Mouse (Mus musculus): ENCODE measurements around the gene Kdm6b. TPM values are rescaled to one million over a fixed set of nuclear protein-coding genes. Genes with fewer than 3 reads are reported as not detected.

Kdm6b gene
- polyA plus RNA-seq, 2 experiments = 1.4 to 2.9 TPM

GRCm38 (mm10) chr11:69362479-69362878 lies 51.0 kb downstream of the Kdm6b start:
- H3K4me2 ChIP-seq (ENCODE audit: low read depth) = no peak overlapping the region
- H3K9ac ChIP-seq (replicated peaks) = no peak overlapping the region
- H3K36me3 ChIP-seq (replicated peaks; ENCODE audit: control insufficient read depth, insufficient read depth, low read depth) = no peaks in the 10 kb centered on the region
- H3K4me3 ChIP-seq (ENCODE audit: insufficient read depth in 1 of 2, low read depth in 2 of 2, low read length in 2 of 2) = no peak overlapping the region
- DNase-seq (ENCODE audit: low read depth in 3 of 3, low spot score in 3 of 3) (no peak), ATAC-seq (ENCODE audit: insufficient read depth) (no peak)
- H3K27ac ChIP-seq = no peak overlapping the region
- H3K27me3 ChIP-seq (ENCODE audit: control insufficient read depth, insufficient read depth, low read length) = peaks cover 15% of the 10 kb centered on the region
- 87% methylated on average over 2 of the region's 2 CpGs for WGBS (ENCODE audit: insufficient replicate concordance)
- TF ChIP-seq EP300 (IDR thresholded peaks at IDR 0.05; ENCODE audit: low read depth) = no peak
- TF ChIP-seq CTCF (IDR thresholded peaks at IDR 0.05; ENCODE audit: low read depth) = no peak
- peaks cover 11 to 12% of the 10 kb centered on the region in 2 experiments; a peak in 3 of 4 replicates for H3K4me1 ChIP-seq (replicated peaks; ENCODE audit: control insufficient read depth in 2 of 2, insufficient read depth in 2 of 2, low read length in 1 of 2)
- no peaks in the 10 kb centered on the region for H3K9me3 ChIP-seq (ENCODE audit: control insufficient read depth, low read length)

- Histone ChIP-seq H3K4me3 (ENCODE audit: insufficient read depth in 1 of 2, low read depth in 2 of 2, low read length in 2 of 2) (no peak overlapping the region), H3K4me2 (ENCODE audit: low read depth) (no peak overlapping the region), H3K4me1 (replicated peaks; ENCODE audit: control insufficient read depth in 2 of 2, insufficient read depth in 2 of 2, low read length in 1 of 2) (peaks cover 8 to 9% of the 10 kb centered on the region in 2 experiments; a peak in 3 of 4 replicates), H3K36me3 (replicated peaks; ENCODE audit: control insufficient read depth, insufficient read depth, low read depth) (no peaks in the 10 kb centered on the region), H3K27me3 (ENCODE audit: control insufficient read depth, insufficient read depth, low read length) (peaks cover 10% of the 10 kb centered on the region), H3K9ac (replicated peaks) (no peak overlapping the region), H3K27ac (no peak overlapping the region), H3K9me3 (ENCODE audit: control insufficient read depth, low read length) (no peaks in the 10 kb centered on the region)
- DNase-seq (ENCODE audit: low read depth in 3 of 3, low spot score in 3 of 3) = no peak
- no peak for TF ChIP-seq CTCF (IDR thresholded peaks at IDR 0.05; ENCODE audit: low read depth)
- no peak for TF ChIP-seq EP300 (IDR thresholded peaks at IDR 0.05; ENCODE audit: low read depth)
- ATAC-seq (ENCODE audit: insufficient read depth) = no peak
- 73% methylated on average over 7 of the region's 7 CpGs for WGBS (ENCODE audit: insufficient replicate concordance)
Observed at GRCm38 (mm10) chr11:69362021-69362420, 51.5 kb downstream of the Kdm6b start.

DNA sequence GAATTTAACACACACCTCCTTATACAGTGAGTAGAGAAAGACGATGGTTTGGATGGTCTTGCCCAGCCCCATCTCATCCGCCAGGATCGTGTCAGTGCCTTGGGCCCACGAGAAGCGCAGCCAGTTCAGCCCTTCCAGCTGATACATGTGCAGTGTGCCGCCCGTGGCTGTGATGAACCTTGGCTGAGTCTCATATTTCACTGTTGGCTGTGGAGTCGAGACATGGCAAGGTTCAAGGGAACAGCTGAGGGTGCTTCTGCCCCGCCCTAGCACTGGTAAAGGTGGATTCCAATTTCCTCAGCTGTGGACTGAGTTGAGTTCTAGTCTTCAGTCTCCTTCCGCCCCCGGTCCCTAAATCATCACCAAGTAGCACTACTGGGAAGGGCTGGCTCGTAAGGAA lies 55.8 kb downstream of the Kdm6b start:
- 79% methylated on average over 12 of the region's 12 CpGs for WGBS (ENCODE audit: insufficient replicate concordance)
- no peak for ATAC-seq (ENCODE audit: insufficient read depth)
- no peak overlapping the region for H3K4me3 ChIP-seq (ENCODE audit: insufficient read depth in 1 of 2, low read depth in 2 of 2, low read length in 2 of 2)
- no peak for TF ChIP-seq CTCF (IDR thresholded peaks at IDR 0.05; ENCODE audit: low read depth)
- no peak for TF ChIP-seq EP300 (IDR thresholded peaks at IDR 0.05; ENCODE audit: low read depth)
- H3K27me3 ChIP-seq (ENCODE audit: control insufficient read depth, insufficient read depth, low read length) = no peaks in the 10 kb centered on the region
- H3K9ac ChIP-seq (replicated peaks) = no peak overlapping the region
- no peaks in the 10 kb centered on the region for H3K36me3 ChIP-seq (replicated peaks; ENCODE audit: control insufficient read depth, insufficient read depth, low read depth)
- H3K27ac ChIP-seq = no peak overlapping the region
- no peaks in the 10 kb centered on the region for H3K9me3 ChIP-seq (ENCODE audit: control insufficient read depth, low read length)
- no peak overlapping the region for H3K4me2 ChIP-seq (ENCODE audit: low read depth)
- no peak for DNase-seq (ENCODE audit: low read depth in 3 of 3, low spot score in 3 of 3)
- H3K4me1 ChIP-seq (replicated peaks; ENCODE audit: control insufficient read depth in 2 of 2, insufficient read depth in 2 of 2, low read length in 1 of 2) = no peaks in the 10 kb centered on the region

DNA sequence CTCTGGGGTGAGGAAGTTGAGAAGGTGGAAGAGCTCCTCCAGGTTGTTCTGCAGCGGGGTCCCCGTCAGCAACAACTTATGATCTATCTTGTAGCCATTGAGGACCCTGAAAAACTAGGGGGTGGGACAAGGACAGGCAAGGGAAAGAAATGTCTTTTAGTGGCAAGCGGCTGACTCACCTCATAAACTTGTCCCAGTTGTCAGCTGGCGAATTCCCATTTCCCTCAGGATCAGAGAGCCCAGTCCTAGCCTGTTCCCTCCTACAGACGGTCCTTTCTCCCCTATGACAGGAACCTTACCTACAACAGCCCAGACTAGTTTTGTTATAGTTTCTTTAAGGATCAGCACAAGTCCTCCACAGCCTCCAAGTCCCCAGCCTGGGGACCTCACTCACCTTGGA lies 56.9 kb downstream of the Kdm6b start:
- DNase-seq (ENCODE audit: low read depth in 3 of 3, low spot score in 3 of 3) (no peak), ATAC-seq (ENCODE audit: insufficient read depth) (no peak)
- no peak overlapping the region for H3K27ac ChIP-seq
- H3K9me3 ChIP-seq (ENCODE audit: control insufficient read depth, low read length) = no peaks in the 10 kb centered on the region
- no peak overlapping the region for H3K4me2 ChIP-seq (ENCODE audit: low read depth)
- TF ChIP-seq EP300 (IDR thresholded peaks at IDR 0.05; ENCODE audit: low read depth) (no peak), CTCF (IDR thresholded peaks at IDR 0.05; ENCODE audit: low read depth) (no peak)
- H3K36me3 ChIP-seq (replicated peaks; ENCODE audit: control insufficient read depth, insufficient read depth, low read depth) = no peaks in the 10 kb centered on the region
- no peaks in the 10 kb centered on the region for H3K27me3 ChIP-seq (ENCODE audit: control insufficient read depth, insufficient read depth, low read length)
- H3K9ac ChIP-seq (replicated peaks) = no peak overlapping the region
- 83% methylated on average over 5 of the region's 5 CpGs for WGBS (ENCODE audit: insufficient replicate concordance)
- H3K4me1 ChIP-seq (replicated peaks; ENCODE audit: control insufficient read depth in 2 of 2, insufficient read depth in 2 of 2, low read length in 1 of 2) = no peaks in the 10 kb centered on the region
- no peak overlapping the region for H3K4me3 ChIP-seq (ENCODE audit: insufficient read depth in 1 of 2, low read depth in 2 of 2, low read length in 2 of 2)

Other genes starting within 250 kb of the Kdm6b start
- 0.01 and 0.03 TPM in 2 replicates for gene Alox8, start 215.8 kb downstream of the Kdm6b start, polyA plus RNA-seq (2012; rRNA removed)
- not detected in 2 replicates for gene Alox8, start 215.8 kb downstream of the Kdm6b start, polyA plus RNA-seq (2014; fragmentation: Nextera tagmentation; extraction: Ambion mirVana)
- gene Gucy2e, start 176.6 kb downstream of the Kdm6b start, polyA plus RNA-seq (2012; rRNA removed) = not detected in 2 replicates
- not detected in 2 replicates for gene Gucy2e, start 176.6 kb downstream of the Kdm6b start, polyA plus RNA-seq (2014; fragmentation: Nextera tagmentation; extraction: Ambion mirVana)
- gene Cntrob, start 89.9 kb downstream of the Kdm6b start, polyA plus RNA-seq (2012; rRNA removed) = 7.8 and 9.8 TPM in 2 replicates
- 5.0 and 6.5 TPM in 2 replicates for gene Cntrob, start 89.9 kb downstream of the Kdm6b start, polyA plus RNA-seq (2014; fragmentation: Nextera tagmentation; extraction: Ambion mirVana)
- 49.6 and 62.9 TPM in 2 replicates for gene Trappc1, start 89.7 kb downstream of the Kdm6b start, polyA plus RNA-seq (2012; rRNA removed)
- 101 and 106 TPM in 2 replicates for gene Trappc1, start 89.7 kb downstream of the Kdm6b start, polyA plus RNA-seq (2014; fragmentation: Nextera tagmentation; extraction: Ambion mirVana)
- 0.09 and 0.20 TPM in 2 replicates for gene Kcnab3, start 87.4 kb downstream of the Kdm6b start, polyA plus RNA-seq (2012; rRNA removed)
- gene Kcnab3, start 87.4 kb downstream of the Kdm6b start, polyA plus RNA-seq (2014; fragmentation: Nextera tagmentation; extraction: Ambion mirVana) = 0.06 and 0.10 TPM in 2 replicates
- gene Rnf227, start 73.2 kb downstream of the Kdm6b start, polyA plus RNA-seq (2012; rRNA removed) = 0.30 and 0.74 TPM in 2 replicates
- gene Rnf227, start 73.2 kb downstream of the Kdm6b start, polyA plus RNA-seq (2014; fragmentation: Nextera tagmentation; extraction: Ambion mirVana) = 0.59 and 0.66 TPM in 2 replicates
- 13.7 and 14.3 TPM in 2 replicates for gene Chd3, start 44.3 kb downstream of the Kdm6b start, polyA plus RNA-seq (2012; rRNA removed)
- 1.9 and 2.4 TPM in 2 replicates for gene Chd3, start 44.3 kb downstream of the Kdm6b start, polyA plus RNA-seq (2014; fragmentation: Nextera tagmentation; extraction: Ambion mirVana)
- gene Naa38, start 18.2 kb downstream of the Kdm6b start, polyA plus RNA-seq (2012; rRNA removed) = 70.9 and 76.9 TPM in 2 replicates
- 120 and 127 TPM in 2 replicates for gene Naa38, start 18.2 kb downstream of the Kdm6b start, polyA plus RNA-seq (2014; fragmentation: Nextera tagmentation; extraction: Ambion mirVana)
- gene Cyb5d1, start 18.0 kb downstream of the Kdm6b start, polyA plus RNA-seq (2012; rRNA removed) = 4.8 and 8.3 TPM in 2 replicates
- gene Cyb5d1, start 18.0 kb downstream of the Kdm6b start, polyA plus RNA-seq (2014; fragmentation: Nextera tagmentation; extraction: Ambion mirVana) = 6.2 and 7.3 TPM in 2 replicates
- gene Tmem88, start 15.4 kb downstream of the Kdm6b start, polyA plus RNA-seq (2012; rRNA removed) = 3.7 and 5.3 TPM in 2 replicates
- 4.6 TPM in 2 replicates for gene Tmem88, start 15.4 kb downstream of the Kdm6b start, polyA plus RNA-seq (2014; fragmentation: Nextera tagmentation; extraction: Ambion mirVana)
- gene Dnah2, start 135.4 kb upstream of the Kdm6b start, polyA plus RNA-seq (2012; rRNA removed) = 0.03 TPM in 2 replicates
- gene Dnah2, start 135.4 kb upstream of the Kdm6b start, polyA plus RNA-seq (2014; fragmentation: Nextera tagmentation; extraction: Ambion mirVana) = 0.01 TPM in 2 replicates
- 1.0 TPM in 2 replicates for gene Efnb3, start 146.5 kb upstream of the Kdm6b start, polyA plus RNA-seq (2012; rRNA removed)
- 0.13 and 0.14 TPM in 2 replicates for gene Efnb3, start 146.5 kb upstream of the Kdm6b start, polyA plus RNA-seq (2014; fragmentation: Nextera tagmentation; extraction: Ambion mirVana)
- gene Wrap53, start 166.6 kb upstream of the Kdm6b start, polyA plus RNA-seq (2012; rRNA removed) = 10.8 and 12.7 TPM in 2 replicates
- 14.8 and 16.1 TPM in 2 replicates for gene Wrap53, start 166.6 kb upstream of the Kdm6b start, polyA plus RNA-seq (2014; fragmentation: Nextera tagmentation; extraction: Ambion mirVana)
- gene Trp53, start 166.7 kb upstream of the Kdm6b start, polyA plus RNA-seq (2012; rRNA removed) = 68.7 and 76.7 TPM in 2 replicates
- 61.2 and 66.4 TPM in 2 replicates for gene Trp53, start 166.7 kb upstream of the Kdm6b start, polyA plus RNA-seq (2014; fragmentation: Nextera tagmentation; extraction: Ambion mirVana)
- gene Atp1b2, start 192.3 kb upstream of the Kdm6b start, polyA plus RNA-seq (2012; rRNA removed) = 20.6 and 25.2 TPM in 2 replicates
- gene Atp1b2, start 192.3 kb upstream of the Kdm6b start, polyA plus RNA-seq (2014; fragmentation: Nextera tagmentation; extraction: Ambion mirVana) = 21.3 and 29.8 TPM in 2 replicates
- gene Shbg, start 204.2 kb upstream of the Kdm6b start, polyA plus RNA-seq (2012; rRNA removed) = 21.4 and 23.5 TPM in 2 replicates
- 28.4 and 33.2 TPM in 2 replicates for gene Shbg, start 204.2 kb upstream of the Kdm6b start, polyA plus RNA-seq (2014; fragmentation: Nextera tagmentation; extraction: Ambion mirVana)
- gene Sat2, start 208.3 kb upstream of the Kdm6b start, polyA plus RNA-seq (2012; rRNA removed) = 3.7 and 5.1 TPM in 2 replicates
- gene Sat2, start 208.3 kb upstream of the Kdm6b start, polyA plus RNA-seq (2014; fragmentation: Nextera tagmentation; extraction: Ambion mirVana) = 10.0 and 10.4 TPM in 2 replicates
- gene Fxr2, start 219.3 kb upstream of the Kdm6b start, polyA plus RNA-seq (2012; rRNA removed) = 18.4 and 21.7 TPM in 2 replicates
- gene Fxr2, start 219.3 kb upstream of the Kdm6b start, polyA plus RNA-seq (2014; fragmentation: Nextera tagmentation; extraction: Ambion mirVana) = 5.4 and 7.7 TPM in 2 replicates
- not detected in 2 replicates for gene Sox15, start 241.6 kb upstream of the Kdm6b start, polyA plus RNA-seq (2012; rRNA removed)
- not detected in 2 replicates for gene Sox15, start 241.6 kb upstream of the Kdm6b start, polyA plus RNA-seq (2014; fragmentation: Nextera tagmentation; extraction: Ambion mirVana)
- gene Mpdu1, start 249.0 kb upstream of the Kdm6b start, polyA plus RNA-seq (2012; rRNA removed) = 40.4 and 60.1 TPM in 2 replicates
- 13.8 and 16.0 TPM in 2 replicates for gene Mpdu1, start 249.0 kb upstream of the Kdm6b start, polyA plus RNA-seq (2014; fragmentation: Nextera tagmentation; extraction: Ambion mirVana)